Mouse (Mus musculus) layer of hippocampus, adult 9-11 months (tissue): ENCODE data around the gene Hoxd8.

Experiments used
- DNase-seq: peaks from one replicate; pipeline ENCODE4 v3.0.0; 2022

The Hoxd8 gene

GRCm38 (mm10) chr2:74736688-74737577 is 32.5 kb downstream of the Hoxd8 start:
- no peak for DNase-seq

DNA sequence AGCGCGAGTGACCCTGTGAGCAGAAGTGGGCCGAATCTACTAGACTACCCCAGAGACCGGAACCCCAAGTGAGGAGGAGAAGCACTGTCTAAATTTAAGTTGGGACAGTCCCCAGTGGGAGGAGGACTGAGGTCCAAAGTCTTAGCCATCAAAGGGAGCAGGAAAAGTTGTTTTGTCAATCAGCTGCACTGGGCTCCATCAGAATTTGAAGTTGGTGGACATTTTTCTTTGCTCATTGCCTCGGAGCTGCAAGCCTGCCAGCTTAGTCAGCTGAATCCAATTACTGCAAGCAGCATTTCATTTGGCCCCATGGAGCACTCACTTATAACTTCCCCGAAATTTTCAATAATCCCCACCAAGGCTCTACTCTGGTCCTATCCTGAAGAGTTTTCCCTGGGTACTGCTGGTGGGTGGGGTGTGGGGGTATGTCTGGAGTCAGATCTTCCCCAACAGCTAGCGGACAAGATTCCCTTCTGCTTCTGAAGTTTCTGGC is 33.2 kb downstream of the Hoxd8 start:
- no peak for DNase-seq

DNA sequence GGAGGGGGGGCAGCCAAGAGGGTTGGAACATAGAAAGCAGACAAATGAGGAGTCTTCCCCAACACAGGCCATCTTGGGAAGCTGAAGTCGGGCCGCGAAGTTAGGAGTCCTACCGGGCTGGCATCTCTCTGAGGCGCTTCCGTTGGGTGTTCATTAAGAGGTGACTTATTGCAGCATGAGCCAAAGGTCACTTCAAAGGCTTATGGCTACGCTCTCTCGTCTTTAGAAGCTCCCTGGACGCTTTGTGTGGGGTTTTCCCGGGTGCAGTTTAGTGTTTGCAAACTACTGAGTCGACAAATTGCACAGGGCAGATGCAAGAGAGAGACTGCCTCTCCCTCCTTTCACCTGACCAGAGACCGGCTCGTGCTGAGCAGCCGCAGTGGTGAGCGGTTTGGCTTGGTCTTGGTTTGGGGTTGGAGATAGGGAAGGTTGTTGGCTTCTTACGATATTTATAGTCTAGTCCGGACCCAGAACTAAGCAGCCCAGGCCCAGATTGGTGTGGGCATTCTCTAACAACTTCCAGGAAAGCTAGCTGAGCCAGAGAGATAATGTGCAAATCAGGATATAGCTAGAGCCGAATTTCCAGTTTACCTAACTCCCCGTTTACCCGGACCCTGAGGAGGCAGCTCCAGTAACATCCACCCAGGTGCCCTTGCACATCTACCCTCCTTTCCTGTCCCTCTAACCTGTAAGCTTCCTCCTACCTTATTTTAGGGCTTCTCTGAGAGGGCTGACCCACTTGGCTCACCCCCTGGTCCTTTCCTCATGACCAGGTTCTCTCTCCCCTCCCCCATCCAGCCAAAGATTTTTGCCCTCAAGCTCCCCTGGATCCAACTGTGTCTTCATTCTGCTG is 34.4 kb downstream of the Hoxd8 start:
- no peak for DNase-seq

GRCm38 (mm10) chr2:74739476-74739800 is 35.0 kb downstream of the Hoxd8 start:
- DNase-seq = no peak

DNA sequence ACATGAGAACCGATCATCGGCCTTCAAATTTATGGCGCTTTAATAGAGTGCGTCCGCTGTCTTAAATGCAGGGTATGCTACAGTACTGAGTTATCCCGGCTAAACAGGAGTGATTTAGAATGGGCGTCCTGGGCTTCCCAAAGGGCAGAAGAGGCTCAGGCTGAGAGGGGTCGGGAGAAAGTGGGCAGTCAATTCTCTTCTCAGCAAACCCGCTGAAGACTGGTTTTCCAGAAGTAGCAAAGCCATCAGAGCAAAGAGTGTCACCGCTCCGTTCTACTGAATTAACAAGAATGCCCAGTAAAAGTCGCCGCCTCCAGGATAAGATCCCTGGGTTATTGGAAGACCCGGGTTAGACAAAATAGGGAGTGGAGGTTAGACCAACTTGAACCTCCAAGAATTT is 35.5 kb downstream of the Hoxd8 start:
- DNase-seq = no peak

DNA sequence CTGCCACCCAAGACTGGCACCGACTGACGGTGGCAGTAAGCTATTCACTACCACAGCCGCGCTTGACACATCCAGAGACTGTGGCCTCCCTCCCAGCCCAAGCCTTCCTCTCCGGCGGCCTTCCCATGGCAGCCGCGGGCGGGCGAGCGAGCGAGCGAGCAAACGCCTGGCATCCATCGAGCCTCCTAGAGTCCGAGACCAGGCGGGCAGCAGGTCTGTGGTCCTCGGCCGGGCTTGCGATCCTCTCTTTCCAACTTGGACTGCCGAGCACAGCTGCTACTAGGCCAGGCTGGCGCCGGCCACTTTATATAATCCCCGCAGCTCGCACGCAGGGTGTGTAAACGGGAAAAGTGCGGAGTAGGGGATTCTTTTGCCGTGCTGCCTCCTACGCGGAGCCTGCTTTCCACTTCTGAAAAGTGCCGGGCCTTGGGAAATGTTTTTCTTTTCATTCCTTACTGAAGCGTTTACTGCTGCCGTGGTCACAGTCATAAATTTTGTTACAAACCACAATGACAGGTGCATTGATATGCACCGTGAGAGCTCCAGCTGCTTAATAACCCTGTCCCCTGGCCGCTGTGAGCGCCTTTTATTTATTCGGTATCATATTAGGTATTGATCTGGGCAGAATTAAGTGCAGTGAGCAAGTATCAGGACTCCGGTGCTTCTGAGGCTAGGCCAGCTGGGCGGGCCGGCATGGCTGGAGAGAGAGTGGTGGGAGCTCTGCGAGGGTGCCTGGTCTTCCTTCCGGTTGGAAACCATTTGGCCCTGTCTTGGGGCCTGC is 36.1 kb downstream of the Hoxd8 start:
- no peak for DNase-seq

DNA sequence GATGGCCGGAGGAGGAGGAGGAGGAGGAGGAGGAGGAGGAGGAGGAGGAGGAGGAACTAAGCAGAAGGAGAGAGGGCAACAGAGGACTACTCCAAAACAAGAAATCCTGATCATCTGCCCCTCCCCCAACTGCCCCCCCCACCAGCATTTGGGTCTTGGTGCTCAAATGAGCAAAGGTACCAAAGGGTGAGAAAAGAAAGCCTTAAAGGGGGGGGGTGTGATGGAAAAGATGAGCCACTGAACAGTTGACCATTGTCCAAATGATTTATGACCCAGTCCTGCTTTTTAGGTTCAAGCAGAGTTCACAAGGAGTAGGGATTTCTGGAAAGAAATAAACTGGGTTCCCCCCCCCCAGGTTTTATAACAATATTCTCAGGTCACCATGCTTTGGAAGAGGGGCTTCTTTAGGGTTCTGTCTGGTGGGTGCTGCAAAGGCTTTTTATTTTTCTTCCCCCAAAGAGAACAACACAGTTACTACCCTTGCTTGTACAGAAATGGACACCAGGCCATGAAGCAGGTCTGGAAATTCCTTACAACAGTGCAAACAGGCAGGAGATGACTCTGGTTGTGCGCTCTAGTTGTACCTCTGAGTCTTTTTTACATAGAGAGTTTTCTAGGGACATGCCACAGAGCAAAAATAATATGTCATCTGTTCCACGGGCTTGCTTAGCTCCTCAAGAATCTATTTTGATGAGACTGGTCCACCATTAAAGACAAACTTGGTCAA is 37.0 kb downstream of the Hoxd8 start:
- DNase-seq = no peak

DNA sequence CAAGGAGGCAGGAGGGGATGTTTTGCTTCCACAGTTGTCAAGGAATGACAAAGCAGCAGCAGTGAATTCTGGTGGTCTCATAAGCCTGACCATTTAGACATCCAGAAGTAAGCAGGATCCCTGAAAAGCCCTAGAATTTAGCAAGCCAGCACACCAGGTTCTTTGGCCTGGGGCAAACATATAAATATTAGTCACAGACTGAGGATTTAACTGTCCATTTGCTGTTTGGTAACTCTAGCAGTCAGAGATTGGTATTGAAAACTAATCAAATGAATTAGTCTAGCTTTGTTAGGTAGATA is 37.5 kb downstream of the Hoxd8 start:
- no peak for DNase-seq

GRCm38 (mm10) chr2:74745540-74746297 is 41.3 kb downstream of the Hoxd8 start:
- DNase-seq = no peak

GRCm38 (mm10) chr2:74746298-74746921 is 42.0 kb downstream of the Hoxd8 start:
- DNase-seq = no peak

DNA sequence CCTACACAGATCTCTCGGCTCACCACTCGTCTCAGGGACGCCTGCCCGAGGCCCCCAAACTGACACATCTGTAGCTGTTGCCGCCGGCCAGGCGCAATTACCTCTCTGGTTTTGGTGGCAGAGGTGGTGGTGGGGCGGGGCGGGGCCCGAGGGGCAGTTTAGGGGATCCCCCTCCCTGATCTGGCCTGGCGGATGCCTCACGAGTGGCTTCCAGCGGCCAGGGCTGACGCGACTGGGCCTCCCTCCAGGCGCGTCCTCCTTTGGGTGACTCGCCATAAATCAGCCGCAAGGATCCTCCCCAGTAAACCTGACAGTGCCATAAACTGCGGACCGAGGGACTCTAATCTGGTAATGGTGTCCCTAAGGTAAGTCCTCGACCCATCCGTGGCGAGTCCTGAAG is 42.6 kb downstream of the Hoxd8 start:
- no peak for DNase-seq

DNA sequence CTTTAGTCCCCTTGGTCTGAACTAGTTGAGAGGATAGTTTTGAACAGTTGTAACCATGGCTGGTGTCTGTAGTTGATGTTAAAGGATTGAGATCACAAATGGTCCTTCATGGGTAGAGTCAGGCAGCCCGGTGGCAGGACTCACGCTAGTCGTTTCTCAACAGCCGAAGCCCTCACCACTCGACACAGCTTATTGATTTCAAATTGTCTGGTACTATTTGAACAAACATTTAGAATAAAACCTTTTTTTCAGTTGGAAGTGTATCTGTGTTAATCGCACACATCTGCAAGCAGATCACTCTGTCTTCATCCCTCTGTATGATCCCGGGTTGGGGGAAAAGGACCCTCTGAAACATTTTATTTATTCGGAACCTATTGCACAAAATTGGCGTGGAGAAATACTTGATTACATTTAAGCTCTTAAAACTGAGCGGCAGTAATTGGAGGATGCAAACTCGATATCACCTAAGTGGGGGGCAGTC is 43.3 kb downstream of the Hoxd8 start:
- no peak for DNase-seq

DNA sequence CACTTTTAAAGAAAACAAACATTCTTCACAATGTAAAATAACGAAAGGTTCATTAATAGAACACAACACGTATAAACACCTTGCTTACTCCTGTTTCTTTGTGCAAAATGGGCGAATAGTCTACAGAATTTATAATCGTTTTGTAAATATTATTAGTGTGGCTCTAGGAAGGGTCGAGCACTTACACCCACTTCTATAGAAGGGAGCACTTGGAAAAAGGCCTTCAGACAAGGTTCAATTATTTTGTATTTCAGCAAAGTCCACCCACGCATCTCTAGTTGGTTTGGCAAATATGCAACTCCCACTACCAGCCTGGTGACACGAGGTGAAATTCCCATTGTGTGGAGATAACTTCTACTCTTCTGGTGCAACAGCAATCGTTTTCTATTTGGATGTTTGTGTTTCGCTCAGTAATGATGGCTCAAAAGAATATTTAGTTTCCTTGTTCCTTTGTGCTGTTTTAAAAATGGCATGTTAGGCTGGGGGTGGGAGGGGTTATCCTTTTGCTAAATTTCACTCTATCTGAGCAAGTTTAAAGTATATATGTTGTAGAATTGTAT is 44.1 kb downstream of the Hoxd8 start:
- DNase-seq = no peak

DNA sequence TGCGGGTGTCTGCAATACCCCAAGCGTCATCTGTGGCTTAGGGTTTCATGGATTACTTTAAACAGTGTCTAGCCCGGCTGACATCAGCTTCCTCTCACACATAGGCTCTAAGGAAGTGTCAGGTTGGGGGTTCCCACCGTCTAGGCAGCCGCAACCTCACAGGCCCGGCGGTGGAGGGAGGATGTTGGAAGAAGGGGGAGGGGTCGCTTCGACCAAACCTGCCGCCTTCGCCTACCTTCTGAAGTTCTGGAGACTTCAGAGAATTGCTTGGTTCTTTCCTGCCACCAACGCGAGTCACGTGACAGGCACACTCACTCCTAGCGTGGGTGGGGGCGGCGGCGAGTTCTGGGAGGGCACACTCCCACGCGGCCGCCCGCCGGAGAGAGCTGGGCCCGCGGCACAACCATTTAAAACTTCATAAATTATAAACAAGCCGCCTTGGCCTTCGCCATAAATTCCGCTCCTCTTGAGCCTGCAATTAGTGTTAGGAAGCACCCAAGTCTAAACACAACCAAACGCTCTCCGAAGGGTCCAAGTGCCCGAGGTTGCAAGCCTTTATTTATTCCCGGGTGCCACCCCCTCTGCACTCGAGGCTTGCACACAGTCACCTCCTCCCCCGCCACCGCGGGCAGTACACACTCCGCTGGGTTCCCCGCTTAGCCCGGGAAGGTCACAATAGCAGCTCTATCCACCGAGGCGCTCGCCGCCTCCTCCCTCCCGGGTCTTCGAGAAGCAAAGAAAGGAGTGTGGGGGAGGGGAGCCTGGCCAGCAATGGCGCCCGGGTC is 45.1 kb downstream of the Hoxd8 start:
- peak; percentile 12 for DNase-seq

- no peak for DNase-seq
These were observed 46.4 kb downstream of the Hoxd8 start for GRCm38 (mm10) chr2:74750731-74751250.

DNA sequence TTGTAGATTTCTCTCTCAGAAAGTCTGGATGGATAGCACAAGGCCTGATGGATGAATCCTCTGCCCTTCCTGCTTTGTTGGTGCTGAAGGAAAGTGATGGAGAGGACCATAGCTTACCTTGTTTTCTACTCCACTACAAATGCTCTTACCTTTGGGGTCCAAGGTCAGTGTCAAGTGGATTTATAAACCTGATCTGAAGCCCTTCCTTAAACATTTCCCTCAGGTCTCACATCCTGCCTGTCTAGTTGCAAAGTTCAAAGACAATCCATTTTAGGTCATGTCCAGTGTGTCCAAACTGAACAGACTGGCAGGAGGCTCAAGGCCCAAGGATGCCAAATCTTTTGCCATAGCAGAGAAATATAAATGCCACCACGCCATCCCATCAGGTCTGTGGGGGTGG is 47.4 kb downstream of the Hoxd8 start:
- DNase-seq = no peak

GRCm38 (mm10) chr2:74752431-74753174 is 48.2 kb downstream of the Hoxd8 start:
- DNase-seq = no peak

- DNase-seq = no peak
These were observed 48.7 kb downstream of the Hoxd8 start for GRCm38 (mm10) chr2:74753175-74753523.

DNA sequence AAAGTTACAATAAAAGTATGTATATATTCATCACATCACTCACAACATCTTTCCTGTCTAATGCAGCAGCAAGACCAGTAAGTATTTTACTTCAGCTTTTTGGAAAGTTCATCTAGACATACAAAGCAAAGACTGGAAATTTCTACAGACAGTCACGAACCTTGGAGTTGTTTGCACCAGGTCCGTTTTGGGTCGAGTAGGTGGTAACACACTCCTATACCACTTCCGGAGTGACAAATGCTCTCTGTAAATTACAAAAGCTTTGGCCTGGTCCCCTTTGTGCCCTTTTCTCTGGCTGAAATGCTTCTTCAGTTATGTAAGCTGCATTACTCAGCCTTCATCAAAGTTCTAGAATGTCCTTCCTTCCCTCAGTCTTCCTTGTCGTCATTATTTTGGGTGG is 49.3 kb downstream of the Hoxd8 start:
- no peak for DNase-seq
